Mouse (Mus musculus) myocyte (in vitro differentiated cells): ENCODE results near the gene Zfp213. TPM values are rescaled to one million over a fixed set of nuclear protein-coding genes. Genes with fewer than 3 reads are reported as not detected.

Experiments
- H3K27me3 ChIP-seq: one replicate; pipeline ENCODE4 v1.6.1; 2011; ENCODE audit not compliant: control insufficient read depth, insufficient read depth, insufficient read length
- H3K36me3 ChIP-seq: one replicate; pipeline ENCODE4 v1.6.1; 2011; ENCODE audit not compliant: control insufficient read depth, insufficient read depth
- H3K4me2 ChIP-seq: one replicate; pipeline ENCODE4 v1.6.1; 2011; ENCODE audit warnings: low read depth, control low read depth
- H3K4me3 ChIP-seq: one replicate; pipeline ENCODE4 v1.5.1; 2011; ENCODE audit warnings: mild to moderate bottlenecking, control low read depth, moderate library complexity
- H3K79me2 ChIP-seq: one replicate; pipeline ENCODE4 v1.6.1; 2011; ENCODE audit not compliant: control insufficient read depth, insufficient read depth
- H3ac ChIP-seq: one replicate; pipeline ENCODE4 v1.6.1; 2011; ENCODE audit not compliant: control insufficient read depth, insufficient read length
- CEBPB ChIP-seq: IDR thresholded peaks from 2 replicates; pipeline ENCODE4 v1.6.1; 2011; ENCODE audit warnings: mild to moderate bottlenecking, moderate library complexity; ENCODE audit not compliant: poor library complexity, insufficient read depth, severe bottlenecking
- E2F4 ChIP-seq: IDR thresholded peaks from one replicate; pipeline ENCODE4 v1.6.1; 2011; ENCODE audit warnings: mild to moderate bottlenecking, control low read depth, moderate library complexity; ENCODE audit not compliant: insufficient read depth
- MAX ChIP-seq: IDR thresholded peaks from one replicate; pipeline ENCODE4 v1.6.1; 2011; ENCODE audit warnings: low read depth, mild to moderate bottlenecking, control low read depth
- MYOD1 ChIP-seq, 3 experiments: IDR thresholded peaks; one replicate each; pipeline ENCODE4 v1.6.1; 2011; ENCODE audit warnings: control low read depth in 2 of 3, low read depth in 2 of 3, mild to moderate bottlenecking in 2 of 3, moderate library complexity in 1 of 3; ENCODE audit not compliant: insufficient read length in 2 of 3, control insufficient read depth in 1 of 3
- MYOG ChIP-seq, 3 experiments: IDR thresholded peaks; one replicate each; pipeline ENCODE4 v1.6.1; 2011; ENCODE audit warnings: control low read depth in 2 of 3, low read depth in 2 of 3, mild to moderate bottlenecking in 2 of 3; ENCODE audit not compliant: insufficient read length in 2 of 3, control insufficient read depth in 1 of 3, insufficient read depth in 1 of 3
- POLR2A ChIP-seq: IDR thresholded peaks from one replicate; pipeline ENCODE4 v1.6.1; 2011; ENCODE audit warnings: low read depth, mild to moderate bottlenecking, control low read depth, moderate library complexity; ENCODE audit not compliant: insufficient read length
- POLR2AphosphoS2 ChIP-seq: IDR thresholded peaks from one replicate; pipeline ENCODE4 v1.6.1; 2011; ENCODE audit warnings: low read depth, control low read depth; ENCODE audit not compliant: insufficient read length
- REST ChIP-seq: IDR thresholded peaks from one replicate; pipeline ENCODE4 v1.6.1; 2011; ENCODE audit warnings: mild to moderate bottlenecking, control low read depth, moderate library complexity; ENCODE audit not compliant: insufficient read depth, insufficient read length
- SRF ChIP-seq: IDR thresholded peaks from one replicate; pipeline ENCODE4 v1.6.1; 2011; ENCODE audit warnings: low read depth; ENCODE audit not compliant: control insufficient read depth, insufficient read length
- TCF12 ChIP-seq: IDR thresholded peaks from one replicate; pipeline ENCODE4 v1.6.1; 2011; ENCODE audit warnings: mild to moderate bottlenecking, control low read depth; ENCODE audit not compliant: poor library complexity, insufficient read depth, severe bottlenecking
- TCF3 ChIP-seq: IDR thresholded peaks from one replicate; pipeline ENCODE4 v1.6.1; 2011; ENCODE audit warnings: low read depth, control low read depth; ENCODE audit not compliant: insufficient read length
- USF1 ChIP-seq: IDR thresholded peaks from one replicate; pipeline ENCODE4 v1.6.1; 2011; ENCODE audit warnings: low read depth, mild to moderate bottlenecking, control low read depth, moderate library complexity
- polyA plus RNA-seq: library from polyadenylated mRNA; unstranded; fragments of >200 nt; fragmentation: generic; extraction: Trizol; gene quantifications from one replicate; pipeline ENCODE4 v1.2.1, GENCODE M21; 2012; ENCODE audit warnings: missing spikeins

Gene Zfp213
- polyA plus RNA-seq, 1 experiment = 9.9 TPM

DNA sequence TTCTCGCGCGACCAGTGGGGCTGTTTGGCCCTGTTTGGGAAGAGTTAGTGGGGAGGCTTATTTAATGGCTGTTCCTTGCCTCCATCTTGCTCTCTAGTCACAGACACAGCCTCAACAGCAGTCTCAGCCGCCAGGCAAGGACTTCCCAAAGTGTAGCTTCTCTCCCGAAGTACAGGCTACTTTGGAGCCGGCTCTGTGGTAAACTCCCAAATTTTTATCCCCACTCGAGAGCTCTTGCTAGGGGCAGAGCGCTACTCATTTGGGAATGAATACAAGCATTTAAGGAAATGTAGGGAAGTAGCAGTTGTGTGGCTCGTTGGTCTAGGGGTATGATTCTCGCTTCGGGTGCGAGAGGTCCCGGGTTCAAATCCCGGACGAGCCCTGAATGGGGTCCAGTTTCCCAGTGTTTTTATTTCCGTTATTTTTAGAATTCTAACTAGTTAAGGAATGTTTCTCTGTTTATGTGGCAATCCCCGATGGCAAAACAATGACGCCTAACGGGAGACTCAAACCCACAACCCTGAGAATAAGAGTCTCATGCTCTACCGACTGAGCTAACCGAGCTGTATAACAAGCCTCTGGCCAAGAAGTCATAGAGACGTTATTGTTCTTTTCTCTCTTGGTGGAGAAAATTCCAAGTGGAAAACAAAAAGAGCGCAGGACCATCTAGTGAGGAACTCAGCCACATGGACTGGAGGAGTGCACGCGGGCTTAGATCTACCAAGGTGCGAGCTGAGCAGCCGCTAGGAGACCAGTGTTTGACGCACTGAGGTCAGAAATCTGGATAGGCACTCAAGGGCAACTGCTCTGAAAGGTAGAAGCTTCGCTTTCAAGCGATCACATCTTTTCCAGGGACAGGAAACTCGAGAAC, 23.2 kb downstream of the Zfp213 start:
- Histone ChIP-seq H3K79me2 (no peaks in the 10 kb centered on the region), H3K27me3 (no peaks in the 10 kb centered on the region), H3K36me3 (no peaks in the 10 kb centered on the region), H3ac (no peak overlapping the region), H3K4me2 (peak overlapping the region; percentile 15), H3K4me3 (no peak overlapping the region)
- TF ChIP-seq MYOG (IDR thresholded peaks at IDR 0.05; ENCODE audit: control insufficient read depth in 1 of 3, insufficient read depth in 1 of 3, insufficient read length in 2 of 3, low read depth in 2 of 3) = no peak
- TF ChIP-seq POLR2AphosphoS2 = no peak
- no peak for TF ChIP-seq TCF3
- no peak for TF ChIP-seq USF1
- no peak for TF ChIP-seq POLR2A
- TF ChIP-seq REST = no peak
- no peak for TF ChIP-seq MAX
- TF ChIP-seq SRF = no peak
- no peak for TF ChIP-seq E2F4
- no peak for TF ChIP-seq MYOD1 (IDR thresholded peaks at IDR 0.05; ENCODE audit: control insufficient read depth in 1 of 3, insufficient read length in 2 of 3, low read depth in 2 of 3)
- no peak for TF ChIP-seq TCF12
- TF ChIP-seq CEBPB = no peak

DNA sequence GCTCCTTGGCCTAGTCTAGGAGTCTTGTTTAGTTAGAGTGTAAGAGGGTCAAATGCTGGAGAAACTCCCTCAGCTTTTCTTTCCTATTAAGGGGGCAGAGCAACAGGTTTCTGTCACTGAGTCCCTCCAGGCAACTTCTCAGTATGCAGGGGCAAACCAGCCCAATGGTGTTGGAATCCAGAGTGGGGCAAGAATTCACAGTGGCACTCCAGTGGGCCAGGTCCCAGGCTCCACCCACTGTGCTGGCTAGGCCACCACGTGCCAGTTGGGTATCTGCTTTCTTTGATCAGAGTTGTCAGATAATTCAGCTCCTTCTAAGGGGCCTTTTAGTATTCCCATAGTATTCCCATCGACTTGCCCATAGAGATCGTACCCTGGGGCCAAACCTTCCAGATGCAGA, 23.9 kb downstream of the Zfp213 start:
- H3K4me2 ChIP-seq = peak overlapping the region; percentile 15
- H3ac ChIP-seq = no peak overlapping the region
- H3K79me2 ChIP-seq = no peaks in the 10 kb centered on the region
- H3K36me3 ChIP-seq = no peaks in the 10 kb centered on the region
- H3K4me3 ChIP-seq = no peak overlapping the region
- no peaks in the 10 kb centered on the region for H3K27me3 ChIP-seq
- TF ChIP-seq E2F4 = no peak
- TF ChIP-seq MYOG (IDR thresholded peaks at IDR 0.05; ENCODE audit: control insufficient read depth in 1 of 3, insufficient read depth in 1 of 3, insufficient read length in 2 of 3, low read depth in 2 of 3) = no peak
- TF ChIP-seq MAX = no peak
- no peak for TF ChIP-seq SRF
- no peak for TF ChIP-seq MYOD1 (IDR thresholded peaks at IDR 0.05; ENCODE audit: control insufficient read depth in 1 of 3, insufficient read length in 2 of 3, low read depth in 2 of 3)
- no peak for TF ChIP-seq TCF3
- no peak for TF ChIP-seq REST
- TF ChIP-seq POLR2AphosphoS2 = no peak
- TF ChIP-seq TCF12 = no peak
- TF ChIP-seq CEBPB = no peak

DNA sequence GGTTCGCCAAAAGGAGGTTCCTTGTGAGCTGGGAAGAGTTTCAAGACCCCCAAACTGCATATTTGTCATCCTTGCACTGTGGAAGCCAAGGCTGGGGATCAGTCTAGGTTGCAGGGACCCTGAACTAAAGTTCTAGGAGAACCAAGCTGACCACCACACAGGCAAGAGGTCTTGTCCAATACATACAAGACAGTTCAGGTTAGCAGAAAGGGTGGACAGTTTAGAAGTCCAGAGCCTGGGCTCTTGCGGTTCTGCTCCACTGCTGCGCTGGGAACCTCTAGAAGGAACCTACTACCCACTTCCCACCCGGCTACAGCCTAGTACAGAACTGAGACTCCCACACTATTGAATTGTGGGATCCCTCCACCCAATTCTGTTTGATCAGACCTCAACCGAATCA, 24.4 kb downstream of the Zfp213 start:
- Histone ChIP-seq H3K36me3 (no peaks in the 10 kb centered on the region), H3K79me2 (no peaks in the 10 kb centered on the region), H3K4me2 (no peak overlapping the region), H3K27me3 (no peaks in the 10 kb centered on the region), H3K4me3 (no peak overlapping the region), H3ac (no peak overlapping the region)
- TF ChIP-seq MYOD1 (IDR thresholded peaks at IDR 0.05; ENCODE audit: control insufficient read depth in 1 of 3, insufficient read length in 2 of 3, low read depth in 2 of 3) (no peak), REST (no peak), POLR2A (no peak), CEBPB (no peak), TCF3 (no peak), E2F4 (no peak), POLR2AphosphoS2 (no peak), SRF (no peak), MAX (no peak), TCF12 (no peak), USF1 (no peak), MYOG (IDR thresholded peaks at IDR 0.05; ENCODE audit: control insufficient read depth in 1 of 3, insufficient read depth in 1 of 3, insufficient read length in 2 of 3, low read depth in 2 of 3) (no peak)

DNA sequence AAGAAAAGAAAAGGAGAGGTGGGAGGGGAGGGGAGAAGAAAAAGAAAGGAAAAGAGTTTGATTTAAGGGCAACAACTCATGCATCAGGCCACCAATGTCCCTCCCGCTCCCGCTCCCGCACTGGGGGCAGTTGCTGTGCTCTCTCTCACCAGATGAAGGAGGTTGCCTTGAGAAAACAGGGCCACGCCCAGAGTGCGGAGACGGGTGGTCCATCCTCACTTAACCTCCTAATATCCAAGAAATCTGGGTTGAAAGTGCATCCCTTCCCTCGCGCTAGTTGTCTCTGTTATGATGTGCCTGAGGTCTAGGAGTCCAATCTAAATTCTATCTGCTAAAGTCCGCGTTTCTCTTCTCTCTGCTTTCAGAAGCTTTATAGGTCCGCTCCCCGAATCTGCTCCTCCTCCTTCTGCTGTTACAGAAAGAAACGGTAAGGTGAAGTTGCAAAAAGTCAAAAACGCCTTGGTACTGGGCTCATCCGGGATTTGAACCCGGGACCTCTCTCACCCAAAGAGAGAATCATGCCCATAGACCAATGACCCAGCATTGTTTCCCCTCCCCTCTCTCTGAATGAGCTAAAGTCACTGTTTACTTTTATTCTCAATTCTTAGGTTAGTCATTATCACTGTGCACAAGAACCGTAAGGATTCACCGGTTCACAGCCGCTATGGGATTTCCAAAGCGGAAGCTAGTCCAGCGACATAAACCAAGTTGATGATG, 25.6 kb downstream of the Zfp213 start:
- Histone ChIP-seq H3K79me2 (no peaks in the 10 kb centered on the region), H3K27me3 (no peaks in the 10 kb centered on the region)

More for the DNA sequence above, 25.6 kb downstream of the Zfp213 start:
- H3K4me2 ChIP-seq = peak overlapping the region; percentile 73
- H3K36me3 ChIP-seq = no peaks in the 10 kb centered on the region
- no peak for TF ChIP-seq E2F4
- no peak for TF ChIP-seq TCF12
- no peak for TF ChIP-seq MYOD1 (IDR thresholded peaks at IDR 0.05; ENCODE audit: control insufficient read depth in 1 of 3, insufficient read length in 2 of 3, low read depth in 2 of 3)
- TF ChIP-seq CEBPB = no peak
- TF ChIP-seq MYOG (IDR thresholded peaks at IDR 0.05; ENCODE audit: control insufficient read depth in 1 of 3, insufficient read depth in 1 of 3, insufficient read length in 2 of 3, low read depth in 2 of 3) = no peak
- no peak for TF ChIP-seq TCF3
- TF ChIP-seq POLR2AphosphoS2 = no peak
- no peak for TF ChIP-seq POLR2A
- no peak for TF ChIP-seq MAX
- TF ChIP-seq REST = no peak
- no peak for TF ChIP-seq SRF
- no peak overlapping the region for H3ac ChIP-seq
- H3K4me3 ChIP-seq = peak overlapping the region; percentile 20
